Mouse (Mus musculus) bone marrow, adult 2 months (tissue): ENCODE results near the gene Nrp2. TPM values are rescaled to one million over a fixed set of nuclear protein-coding genes. Genes with fewer than 3 reads are reported as not detected.

Experiments
- H3K27ac ChIP-seq: fragments of 200-500 bp; 2 replicates; pipeline ENCODE4 v1.5.1; 2012; ENCODE audit warnings: low read depth, mild to moderate bottlenecking, control low read depth, inconsistent platforms, low read length; ENCODE audit not compliant: control insufficient read depth, poor library complexity, insufficient read depth
- H3K4me1 ChIP-seq: fragments of 200-500 bp; 2 replicates; pipeline ENCODE4 v1.6.1; 2011; ENCODE audit warnings: low read length; ENCODE audit not compliant: control insufficient read depth, insufficient read depth
- H3K4me3 ChIP-seq: fragments of 200-500 bp; replicated peaks from 2 replicates; pipeline ENCODE3; 2011; ENCODE audit warnings: mild to moderate bottlenecking, low read depth, low read length, control low read depth; ENCODE audit not compliant: control insufficient read depth
- CTCF ChIP-seq: fragments of 200-500 bp; IDR thresholded peaks from 2 replicates; pipeline ENCODE4 v1.5.1; 2011; ENCODE audit warnings: low read length, control low read depth; ENCODE audit not compliant: control insufficient read depth, insufficient read depth
- POLR2A ChIP-seq: fragments of 200-500 bp; IDR thresholded peaks from 2 replicates; pipeline ENCODE4 v1.6.1; 2011; ENCODE audit warnings: low read depth, mild to moderate bottlenecking, control low read depth, low read length, borderline replicate concordance; ENCODE audit not compliant: control insufficient read depth
- WGBS: fragments of 180-500 bp; shearing (Covaris S2); methylation state at CpG from one replicate; pipeline ENCODE4 v1.1.7; 2018; 5-methylcytosine and 5-hydroxymethylcytosine counted together
- polyA plus RNA-seq: library from polyadenylated mRNA; stranded (reverse); fragments of >200 nt; gene quantifications from 2 replicates; pipeline ENCODE4 v1.2.4, GENCODE M21; 2011; ENCODE audit warnings: low replicate concordance; ENCODE audit not compliant: missing spikeins, insufficient read depth, insufficient read length

The Nrp2 gene
- polyA plus RNA-seq, 1 experiment, result 3.2 TPM

GRCm38 (mm10) chr1:62782573-62782972 lies 79.5 kb downstream of the Nrp2 start:
- no peak overlapping the region for H3K27ac ChIP-seq
- no peaks in the 10 kb centered on the region; the same call in 1 of the 2 replicates for H3K4me1 ChIP-seq
- no peak for TF ChIP-seq POLR2A
- H3K4me3 ChIP-seq, result no peak overlapping the region

- Histone ChIP-seq H3K4me1 (no peaks in the 10 kb centered on the region; the same call in 1 of the 2 replicates), H3K27ac (no peak overlapping the region), H3K4me3 (no peak overlapping the region)
- no peak for TF ChIP-seq CTCF
- TF ChIP-seq POLR2A, result no peak
- 84% methylated on average over 18 of the region's 18 CpGs for WGBS
These were observed 80.4 kb downstream of the Nrp2 start for GRCm38 (mm10) chr1:62783354-62784083.

DNA sequence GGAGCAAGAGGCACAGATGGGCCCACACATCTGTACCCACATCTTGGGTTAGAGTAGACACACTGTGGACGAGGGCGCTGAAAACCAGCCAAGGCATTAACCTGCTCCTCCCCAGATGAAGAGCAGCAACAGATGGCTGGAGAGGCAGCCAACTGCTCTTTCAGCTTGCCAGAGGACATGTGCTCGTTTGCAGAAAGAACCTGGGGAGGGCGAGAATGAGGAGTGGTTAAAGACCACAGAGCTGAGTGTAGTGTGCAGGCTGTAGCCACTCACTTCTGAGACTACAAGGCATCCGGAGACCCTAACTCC lies 81.0 kb downstream of the Nrp2 start:
- Histone ChIP-seq H3K4me1 (no peaks in the 10 kb centered on the region), H3K27ac (no peak overlapping the region), H3K4me3 (no peak overlapping the region)
- WGBS, result 61% methylated on average over 5 of the region's 5 CpGs
- TF ChIP-seq CTCF, result no peak

- 28% methylated on average over 5 of the region's 5 CpGs for WGBS
- no peak for TF ChIP-seq POLR2A
- TF ChIP-seq CTCF, result peak; percentile 26; the same call in 1 of the 2 replicates
- Histone ChIP-seq H3K4me3 (no peak overlapping the region), H3K4me1 (no peaks in the 10 kb centered on the region), H3K27ac (no peak overlapping the region)
These were observed 83.2 kb downstream of the Nrp2 start for GRCm38 (mm10) chr1:62786255-62786654.

- no peak overlapping the region for H3K4me3 ChIP-seq
- H3K27ac ChIP-seq, result no peak overlapping the region
- H3K4me1 ChIP-seq, result no peaks in the 10 kb centered on the region
- WGBS, result 78% methylated on average over 10 of the region's 10 CpGs
- TF ChIP-seq POLR2A (no peak), CTCF (no peak)
These were observed 84.5 kb downstream of the Nrp2 start for GRCm38 (mm10) chr1:62787546-62787945.

DNA sequence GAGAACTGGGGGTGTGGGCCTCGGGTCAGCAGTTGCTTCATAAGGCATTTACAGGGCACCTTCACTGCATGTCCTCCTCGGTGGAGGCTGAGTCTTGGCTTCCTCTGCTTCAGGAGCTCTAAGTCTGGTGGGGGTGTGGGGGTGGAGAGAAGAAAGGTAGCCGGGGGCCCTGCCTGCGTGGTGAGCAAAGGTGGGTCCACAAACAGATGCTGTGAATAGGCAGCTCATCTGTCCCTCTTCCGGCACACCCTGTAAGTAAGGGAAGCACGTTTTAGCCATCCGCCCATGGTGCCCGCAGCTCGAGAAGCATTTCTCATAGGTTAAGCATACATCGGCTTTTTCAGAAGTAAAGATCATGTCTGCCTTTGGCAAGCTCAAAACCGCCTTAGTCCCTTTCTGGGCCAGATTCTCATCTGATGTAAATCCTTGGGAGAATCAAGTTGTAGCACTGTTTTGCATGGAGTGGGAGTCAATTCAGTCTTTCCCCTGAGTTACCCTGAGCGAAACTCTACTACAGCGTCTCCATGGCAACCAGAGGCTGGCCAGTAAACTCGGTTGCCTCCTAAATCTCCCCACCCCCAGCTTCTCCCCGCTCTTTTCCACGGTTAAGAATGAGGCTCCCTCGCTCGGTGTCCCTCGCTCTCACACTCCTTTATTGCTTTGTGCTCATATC lies 91.3 kb downstream of the Nrp2 start:
- WGBS, result 65% methylated on average over 19 of the region's 19 CpGs
- Histone ChIP-seq H3K27ac (no peak overlapping the region), H3K4me1 (no peaks in the 10 kb centered on the region), H3K4me3 (no peak overlapping the region)
- TF ChIP-seq CTCF (no peak), POLR2A (no peak)

DNA sequence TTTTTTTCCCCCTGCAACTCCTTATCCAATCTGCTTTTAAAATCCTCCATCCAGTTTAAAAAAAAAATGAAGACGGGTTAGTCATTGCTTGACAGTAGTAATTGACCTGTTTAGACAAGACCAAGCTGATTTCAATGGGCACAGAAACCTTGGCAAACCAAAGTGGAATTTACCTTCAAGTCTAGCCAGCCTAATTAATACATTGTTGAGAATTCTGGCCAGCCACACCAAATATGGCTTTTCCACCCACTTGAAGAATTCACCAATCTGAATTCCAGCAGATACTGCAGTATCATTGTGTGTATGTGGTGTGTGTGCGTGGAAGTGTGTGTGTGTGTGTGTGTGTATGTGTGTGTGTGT lies 91.8 kb downstream of the Nrp2 start:
- no peaks in the 10 kb centered on the region for H3K4me1 ChIP-seq
- H3K4me3 ChIP-seq, result no peak overlapping the region
- H3K27ac ChIP-seq, result no peak overlapping the region
- TF ChIP-seq CTCF (no peak), POLR2A (no peak)
- WGBS, result 67% methylated on average over 2 of the region's 2 CpGs

- TF ChIP-seq CTCF (peak; percentile 32; the same call in 1 of the 2 replicates), POLR2A (no peak)
- Histone ChIP-seq H3K27ac (no peak overlapping the region), H3K4me1 (no peaks in the 10 kb centered on the region), H3K4me3 (peak overlapping the region; percentile 36)
- WGBS, result 47% methylated on average over 28 of the region's 28 CpGs
These were observed 92.4 kb downstream of the Nrp2 start for GRCm38 (mm10) chr1:62795307-62796037.
